Mouse (Mus musculus): ENCODE results near the gene Olfr1505. TPM values are rescaled to one million over a fixed set of nuclear protein-coding genes. Genes with fewer than 3 reads are reported as not detected.

The Olfr1505 gene
- polyA plus RNA-seq (2011; ENCODE audit: insufficient read length, low read depth, missing spikeins), result not detected in 2 replicates

GRCm38 (mm10) chr19:13913230-13913629, at the start of gene Olfr1505:
Gene Olfr1505 (plus strand): TSS chr19:13913530.
- H3K4me1 ChIP-seq (ENCODE audit: control insufficient read depth, insufficient read depth, low read length), result no peaks in the 10 kb centered on the region
- no peak within 1 kb of the TSS for H3K27ac ChIP-seq (ENCODE audit: insufficient read depth, low read length)
- no peak for TF ChIP-seq CTCF (IDR thresholded peaks at IDR 0.05; ENCODE audit: borderline replicate concordance, insufficient read depth, low read length)
- TF ChIP-seq POLR2A (IDR thresholded peaks at IDR 0.05; ENCODE audit: low read depth, low read length), result no peak
- no peak within 1 kb of the TSS for H3K4me3 ChIP-seq (ENCODE audit: insufficient read depth, low read length)

GRCm38 (mm10) chr19:13897828-13898227, 15.5 kb upstream of the Olfr1505 start, which contains the start of gene Olfr1504:
Gene Olfr1504 (minus strand): TSS chr19:13897928.
- no peaks in the 10 kb centered on the region for H3K4me1 ChIP-seq (ENCODE audit: control insufficient read depth, insufficient read depth, low read length)
- no peak within 1 kb of the TSS for H3K4me3 ChIP-seq (ENCODE audit: insufficient read depth, low read length)
- H3K27ac ChIP-seq (ENCODE audit: insufficient read depth, low read length), result no peak within 1 kb of the TSS
- TF ChIP-seq CTCF (IDR thresholded peaks at IDR 0.05; ENCODE audit: borderline replicate concordance, insufficient read depth, low read length), result no peak
- TF ChIP-seq POLR2A (IDR thresholded peaks at IDR 0.05; ENCODE audit: low read depth, low read length), result no peak

Other genes with a start within 250 kb of the Olfr1505 start
- gene Olfr1491, start 216.3 kb upstream of the Olfr1505 start, polyA plus RNA-seq (2011; ENCODE audit: insufficient read length, low read depth, missing spikeins), result not detected in 2 replicates
- not detected in 2 replicates for gene Olfr1493-ps1, start 190.3 kb upstream of the Olfr1505 start, polyA plus RNA-seq (2011; ENCODE audit: insufficient read length, low read depth, missing spikeins)
- not detected in 2 replicates for gene Olfr1494, start 173.8 kb upstream of the Olfr1505 start, polyA plus RNA-seq (2011; ENCODE audit: insufficient read length, low read depth, missing spikeins)
- gene Olfr1495, start 148.9 kb upstream of the Olfr1505 start, polyA plus RNA-seq (2011; ENCODE audit: insufficient read length, low read depth, missing spikeins), result not detected in 2 replicates
- gene Olfr1496, start 135.7 kb upstream of the Olfr1505 start, polyA plus RNA-seq (2011; ENCODE audit: insufficient read length, low read depth, missing spikeins), result not detected in 2 replicates
- not detected in 2 replicates for gene Olfr1497, start 115.3 kb upstream of the Olfr1505 start, polyA plus RNA-seq (2011; ENCODE audit: insufficient read length, low read depth, missing spikeins)
- not detected in 2 replicates for gene Olfr1499, start 94.1 kb upstream of the Olfr1505 start, polyA plus RNA-seq (2011; ENCODE audit: insufficient read length, low read depth, missing spikeins)
- not detected in 2 replicates for gene Olfr1500, start 83.0 kb upstream of the Olfr1505 start, polyA plus RNA-seq (2011; ENCODE audit: insufficient read length, low read depth, missing spikeins)
- gene Olfr1501, start 62.8 kb upstream of the Olfr1505 start, polyA plus RNA-seq (2011; ENCODE audit: insufficient read length, low read depth, missing spikeins), result not detected in 2 replicates
- not detected in 2 replicates for gene Olfr1502, start 51.7 kb upstream of the Olfr1505 start, polyA plus RNA-seq (2011; ENCODE audit: insufficient read length, low read depth, missing spikeins)
- not detected in 2 replicates for gene Olfr1504, start 15.6 kb upstream of the Olfr1505 start, polyA plus RNA-seq (2011; ENCODE audit: insufficient read length, low read depth, missing spikeins)